In genomic region chr9:42442100-42442499, GRCm38 (mm10) we compare ENCODE assay signal across 18 mouse cellular contexts.
"Had no signal": no experiment of that assay in that cellular context is flagged by ENCODE, and none has a peak within 500 bp of the region (broad histone marks: within the 10 kb centered on the region; RNA-seq: fewer than 3 reads in every experiment).

No protein-coding gene starts in this region.

- DNase-seq: lung, adult 18-20 months; lung, embryonic 14.5 days; lung, postnatal 10 days; lung, postnatal 4 days; midbrain, embryonic 14.5 days; retina, postnatal 1 day; right cerebral cortex, postnatal 14 days; right cerebral cortex, postnatal 4 days; spleen, adult 18-20 months; thymus, adult 18-20 months; thymus, postnatal 14 days; thymus, postnatal 36 days had no signal

- H3K4me3 ChIP-seq: midbrain, embryonic 10.5 days; midbrain, embryonic 12.5 days; myocyte; neural tube, embryonic 13.5 days; neural tube, embryonic 15.5 days had no signal

- ATAC-seq: midbrain, embryonic 16.5 days had no signal

- H3K4me2 ChIP-seq: lung, embryonic 14.5 days; midbrain, embryonic 12.5 days; neural tube, embryonic 13.5 days; neural tube, embryonic 15.5 days had no signal

- H3K27me3 ChIP-seq: midbrain, embryonic 12.5 days; neural tube, embryonic 13.5 days; neural tube, embryonic 15.5 days had no signal

- H3K9ac ChIP-seq: lung, embryonic 14.5 days; midbrain, embryonic 12.5 days; neural tube, embryonic 13.5 days; neural tube, embryonic 15.5 days had no signal

- H3K9me3 ChIP-seq: midbrain, embryonic 10.5 days; midbrain, embryonic 12.5 days; neural tube, embryonic 13.5 days; neural tube, embryonic 15.5 days had no signal

- H3K27ac ChIP-seq: midbrain, embryonic 10.5 days; midbrain, embryonic 12.5 days; neural tube, embryonic 13.5 days; neural tube, embryonic 15.5 days had no signal

- H3K4me1 ChIP-seq: midbrain, embryonic 12.5 days; neural tube, embryonic 15.5 days had no signal
